32 mouse cellular contexts compared by ENCODE assay signal in the genomic region with DNA sequence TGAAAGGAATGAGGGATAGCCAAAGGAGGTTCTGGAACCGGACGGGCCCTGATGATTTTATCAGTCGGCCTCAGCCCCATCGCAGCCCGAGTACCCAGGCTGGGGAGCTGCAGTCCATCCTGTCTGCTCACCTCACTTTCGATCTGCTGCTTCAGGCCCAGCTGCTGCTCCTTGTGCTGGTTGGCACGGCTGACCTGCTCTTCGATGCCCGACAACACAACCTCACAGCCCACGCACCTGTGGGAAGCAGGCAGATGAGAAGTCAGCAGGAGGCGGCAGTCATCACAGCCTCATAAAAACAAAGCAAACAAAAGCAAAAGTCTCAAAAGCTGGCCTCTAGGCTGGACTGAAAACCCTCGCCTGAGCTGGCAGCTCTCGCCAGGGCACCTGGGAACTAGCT. TPM values are rescaled to one million over a fixed set of nuclear protein-coding genes. Genes with fewer than 3 reads are reported as not detected.
"Had no signal": no experiment of that assay in that cellular context is flagged by ENCODE, and none has a peak within 500 bp of the region (broad histone marks: within the 10 kb centered on the region; RNA-seq: fewer than 3 reads in every experiment).

No protein-coding gene starts in this region.

- H3K4me3 ChIP-seq: left cerebral cortex, adult 2 months; limb, embryonic 10.5 days; limb, embryonic 12.5 days; limb, embryonic 13.5 days; limb, embryonic 15.5 days; liver, embryonic 12.5 days; liver, embryonic 13.5 days; liver, embryonic 15.5 days; lung, embryonic 15.5 days; midbrain, embryonic 12.5 days; midbrain, embryonic 13.5 days; midbrain, embryonic 15.5 days; myocyte; neural tube, embryonic 12.5 days had no signal

- H3K9me3 ChIP-seq: limb, embryonic 10.5 days; limb, embryonic 12.5 days; limb, embryonic 13.5 days; limb, embryonic 15.5 days; liver, embryonic 12.5 days; liver, embryonic 13.5 days; liver, embryonic 15.5 days; lung, embryonic 15.5 days; midbrain, embryonic 12.5 days; midbrain, embryonic 13.5 days; midbrain, embryonic 15.5 days; neural tube, embryonic 12.5 days had no signal

- H3K27me3 ChIP-seq: limb, embryonic 12.5 days; limb, embryonic 13.5 days; limb, embryonic 15.5 days; liver, embryonic 12.5 days; liver, embryonic 13.5 days; liver, embryonic 15.5 days; lung, embryonic 15.5 days; midbrain, embryonic 12.5 days; midbrain, embryonic 13.5 days; midbrain, embryonic 15.5 days; neural tube, embryonic 12.5 days had no signal

- DNase-seq: left cerebral cortex, postnatal 4 days; liver; liver, embryonic 13.5 days; liver, postnatal 0 days; lung, adult 18-20 months; lung, adult 2 months; lung, embryonic 14.5 days; lung, postnatal 10 days; lung, postnatal 14 days; lung, postnatal 36 days; lung, postnatal 4 days; midbrain, embryonic 14.5 days had no signal

- H3K27ac ChIP-seq: left cerebral cortex, adult 2 months; limb, embryonic 10.5 days; limb, embryonic 12.5 days; limb, embryonic 13.5 days; limb, embryonic 15.5 days; liver, embryonic 12.5 days; liver, embryonic 13.5 days; liver, embryonic 14.5 days; liver, embryonic 15.5 days; lung, embryonic 15.5 days; macrophage; midbrain, embryonic 12.5 days; midbrain, embryonic 13.5 days; midbrain, embryonic 15.5 days; neural tube, embryonic 12.5 days had no signal

- ATAC-seq: liver, embryonic 12.5 days; liver, postnatal 0 days; lung, postnatal 0 days; midbrain, embryonic 13.5 days; midbrain, embryonic 15.5 days; midbrain, embryonic 16.5 days had no signal

RNA-seq across cellular contexts. Expression of gene Pianp, which starts 36.5 kb away (rescaled TPM):
- total RNA-seq: liver, adult 2 months; megakaryocyte-erythroid progenitor cell, adult 5-6 weeks; monocyte, adult 5-6 weeks had no signal
- polyA plus RNA-seq: liver, embryonic 12.5 days had no signal

RNA-seq across cellular contexts. Expression of gene Lag3, which starts 48.5 kb away (rescaled TPM):
- total RNA-seq: monocyte, adult 5-6 weeks had no signal
